Mouse (Mus musculus): ENCODE results near the gene Efcab12. TPM values are rescaled to one million over a fixed set of nuclear protein-coding genes. Genes with fewer than 3 reads are reported as not detected.

The Efcab12 gene
- polyA plus RNA-seq (2012; rRNA removed; ENCODE audit: low replicate concordance): 0.07 TPM in 1 of 2 replicates, not detected in the other

GRCm38 (mm10) chr6:115838161-115838597, at the start of gene Efcab12:
Gene Efcab12, minus strand, starts transcription at chr6:115838412.

DNA sequence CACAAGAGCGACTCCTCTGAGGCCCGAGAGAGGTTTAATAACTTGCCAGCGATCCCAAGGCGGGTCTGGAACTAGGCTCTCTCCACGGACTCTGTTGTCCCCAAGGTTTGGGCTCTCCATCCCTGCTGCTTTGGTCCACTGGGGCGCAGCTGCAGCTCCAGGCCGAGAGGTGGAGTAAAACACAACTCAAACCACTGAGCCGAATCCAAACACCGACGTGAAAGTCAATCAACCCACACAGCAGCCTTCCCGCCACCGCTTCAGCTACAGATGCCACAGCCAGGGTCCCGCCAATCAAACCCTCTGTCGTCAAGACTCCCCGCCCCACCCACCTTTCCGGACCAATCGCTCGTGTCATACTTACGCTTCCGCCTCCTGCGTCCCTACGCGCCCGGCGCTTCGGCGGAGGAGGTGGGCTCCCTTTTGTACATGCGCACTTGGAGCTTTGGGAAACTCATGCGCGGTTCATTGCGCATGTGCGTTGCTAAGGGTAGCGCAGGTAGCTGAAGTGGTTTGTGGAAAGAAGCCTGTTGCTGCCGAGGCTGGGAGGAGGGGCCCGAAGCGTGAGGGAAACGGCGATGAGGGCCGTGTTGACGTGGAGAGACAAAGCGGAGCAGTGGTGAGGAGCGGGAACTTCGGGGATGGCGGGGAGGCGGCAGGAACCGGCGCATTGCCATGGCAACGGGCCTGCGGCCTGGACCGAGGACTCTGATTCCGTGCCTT, 15.0 kb upstream of the Efcab12 start, which contains the start of the genes Mbd4 and Ift122:
Mbd4 (minus strand) TSS at position 281 of the 723 bp plus-strand sequence.
Ift122 (plus strand) TSS at position 380 of the 723 bp plus-strand sequence.

DNA sequence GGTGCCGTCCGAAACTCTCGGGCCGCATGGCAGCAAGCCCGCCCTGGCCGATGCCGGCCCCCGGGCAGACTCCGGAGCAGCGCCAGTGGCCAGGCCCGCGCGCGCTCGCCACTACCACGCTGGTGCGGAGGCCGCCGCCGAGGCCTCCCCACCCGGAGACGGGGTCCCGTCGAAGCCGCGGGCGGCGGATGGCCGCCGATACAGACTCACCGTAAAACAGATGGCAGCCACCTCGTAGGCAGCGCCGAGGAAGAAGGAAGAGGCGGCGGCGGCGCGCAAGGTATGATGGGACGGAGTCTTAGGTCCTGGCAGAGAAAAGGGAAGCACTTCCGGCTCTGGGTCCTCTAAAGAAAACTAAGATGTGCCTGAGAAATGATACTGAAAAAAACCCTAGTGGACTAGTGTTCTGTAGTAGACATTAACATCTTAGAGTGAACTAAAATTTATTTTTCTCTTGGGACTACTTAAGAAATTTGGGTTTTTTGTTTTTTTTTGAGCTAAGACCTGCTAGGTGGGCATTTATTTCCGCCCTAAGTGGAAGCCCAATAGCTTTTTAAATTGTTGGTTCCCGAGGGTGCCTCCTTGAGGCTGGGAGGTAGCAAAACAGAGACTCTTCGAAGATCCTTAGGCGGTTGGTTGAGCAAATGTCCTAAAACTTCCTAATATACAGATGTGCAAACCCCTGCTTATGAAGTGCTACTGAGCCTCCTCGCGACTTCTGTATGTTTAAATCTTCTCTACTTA, 29.6 kb downstream of the Efcab12 start, which contains the start of gene Rpl32:
Rpl32 (minus strand) TSS at position 260 of the 744 bp plus-strand sequence.

GRCm38 (mm10) chr6:115774501-115774921, 63.7 kb downstream of the Efcab12 start, which contains the start of gene Cand2:
Gene Cand2, plus strand, starts transcription at chr6:115774538.

GRCm38 (mm10) chr6:115761995-115762756, 76.0 kb downstream of the Efcab12 start, which contains the start of gene Tmem40:
Gene Tmem40, minus strand, starts transcription at chr6:115762410.

Other genes with a start within 250 kb of the Efcab12 start
- 76.9 and 92.7 TPM in 2 replicates for gene Mkrn2os, start 245.8 kb downstream of the Efcab12 start, polyA plus RNA-seq (2012; rRNA removed; ENCODE audit: low replicate concordance)
- 42.5 and 80.9 TPM in 2 replicates for gene Mkrn2, start 236.5 kb downstream of the Efcab12 start, polyA plus RNA-seq (2012; rRNA removed; ENCODE audit: low replicate concordance)
- gene Raf1, start 161.8 kb downstream of the Efcab12 start, polyA plus RNA-seq (2012; rRNA removed; ENCODE audit: low replicate concordance): 83.9 and 105 TPM in 2 replicates
- 0.60 TPM in 1 of 2 replicates, not detected in the other for gene Tmem40, start 76.0 kb downstream of the Efcab12 start, polyA plus RNA-seq (2012; rRNA removed; ENCODE audit: low replicate concordance)
- 1.6 and 3.9 TPM in 2 replicates for gene Cand2, start 63.9 kb downstream of the Efcab12 start, polyA plus RNA-seq (2012; rRNA removed; ENCODE audit: low replicate concordance)
- gene Rpl32, start 29.7 kb downstream of the Efcab12 start, polyA plus RNA-seq (2012; rRNA removed; ENCODE audit: low replicate concordance): 92.9 and 128 TPM in 2 replicates
- 0.17 and 0.47 TPM in 2 replicates for gene Mbd4, start 15.0 kb upstream of the Efcab12 start, polyA plus RNA-seq (2012; rRNA removed; ENCODE audit: low replicate concordance)
- gene Ift122, start 15.1 kb upstream of the Efcab12 start, polyA plus RNA-seq (2012; rRNA removed; ENCODE audit: low replicate concordance): 2.6 and 3.4 TPM in 2 replicates
- gene Rho, start 93.3 kb upstream of the Efcab12 start, polyA plus RNA-seq (2012; rRNA removed; ENCODE audit: low replicate concordance): 0.34 and 0.47 TPM in 2 replicates
- not detected in 2 replicates for gene H1foo, start 106.5 kb upstream of the Efcab12 start, polyA plus RNA-seq (2012; rRNA removed; ENCODE audit: low replicate concordance)
- 14.4 and 22.1 TPM in 2 replicates for gene Plxnd1, start 156.6 kb upstream of the Efcab12 start, polyA plus RNA-seq (2012; rRNA removed; ENCODE audit: low replicate concordance)